Mouse (Mus musculus) G1E (cell line): ENCODE results near the gene Gapvd1. TPM values are rescaled to one million over a fixed set of nuclear protein-coding genes. Genes with fewer than 3 reads are reported as not detected.
"Not testable (repeated sequence)": the region's sequence is repeated elsewhere in the genome, so short reads cannot be mapped to it uniquely, and the experiment has no call there.

Experiments used
- ATAC-seq: 2 replicates; pipeline ENCODE4 v1.8.0; 2016; ENCODE audit warnings: mild to moderate bottlenecking; ENCODE audit not compliant: insufficient number of reproducible peaks, poor library complexity, low FRiP score, severe bottlenecking; ENCODE audit errors: extremely low read depth
- DNase-seq: peaks from one replicate; pipeline ENCODE4 v3.0.0; 2012; ENCODE audit warnings: low spot score
- H3K27me3 ChIP-seq: 2 replicates; pipeline ENCODE4 v1.6.1; 2012; ENCODE audit warnings: mild to moderate bottlenecking, low read length, inconsistent platforms; ENCODE audit not compliant: insufficient read depth
- H3K36me3 ChIP-seq: replicated peaks from 2 replicates; pipeline ENCODE3; 2012; ENCODE audit warnings: mild to moderate bottlenecking, inconsistent platforms
- H3K4me1 ChIP-seq: 2 replicates; pipeline ENCODE4 v1.6.1; 2012; ENCODE audit warnings: low read depth, low read length, inconsistent platforms, mixed read lengths; ENCODE audit not compliant: insufficient read depth
- H3K4me3 ChIP-seq: 2 replicates; pipeline ENCODE4 v1.5.1; 2012; ENCODE audit warnings: low read depth, mild to moderate bottlenecking, inconsistent platforms, low read length, moderate library complexity, mixed read lengths
- H3K9me3 ChIP-seq: replicated peaks from 2 replicates; pipeline ENCODE4 v1.6.1; 2012; ENCODE audit warnings: inconsistent platforms
- CTCF ChIP-seq: IDR thresholded peaks from 2 replicates; pipeline ENCODE4 v1.5.1; 2012; ENCODE audit warnings: low read depth, low read length, inconsistent platforms, mixed read lengths
- GATA1 ChIP-seq: IDR thresholded peaks from 2 replicates; pipeline ENCODE4 v1.6.1; 2012; ENCODE audit warnings: borderline replicate concordance, low read length, inconsistent platforms, mixed read lengths
- GATA2 ChIP-seq: IDR thresholded peaks from 2 replicates; pipeline ENCODE4 v1.6.1; 2012; ENCODE audit warnings: low read depth, low read length, inconsistent platforms, borderline replicate concordance
- POLR2AphosphoS5 ChIP-seq: IDR thresholded peaks from 2 replicates; pipeline ENCODE4 v1.6.1; 2012; ENCODE audit warnings: low read depth, low read length, inconsistent platforms; ENCODE audit not compliant: insufficient replicate concordance
- TAL1 ChIP-seq: conservative IDR thresholded peaks from 2 replicates; pipeline ENCODE4 v1.6.1; 2012; ENCODE audit warnings: low read depth, low read length, inconsistent platforms, mixed read lengths
- polyA plus RNA-seq: library from polyadenylated mRNA; stranded (reverse); fragments of >175 nt; gene quantifications from 2 replicates; pipeline ENCODE4 v1.2.3, GENCODE M21; 2012
- total RNA-seq, 2 experiments: library from RNA; stranded (forward) in 1 of 2; stranded (reverse) in 1 of 2; fragments of 200-1000 nt in 1 of 2; fragments of >200 nt in 1 of 2; fragmentation: Nextera tagmentation in 1 of 2; gene quantifications; 2 replicates each; pipeline ENCODE4 v1.2.3; 2014 to 2017

Gene Gapvd1
- total and polyA plus RNA-seq, 3 experiments, result 23.5 to 102 (median 95.0) TPM

GRCm38 (mm10) chr2:34800371-34800770 is 45.3 kb upstream of the Gapvd1 start:
- ATAC-seq (no peak), DNase-seq (no peak)
- peaks cover 45% of the 10 kb centered on the region for H3K4me1 ChIP-seq
- TF ChIP-seq CTCF, result no peak
- peaks cover 40% of the 10 kb centered on the region for H3K36me3 ChIP-seq
- H3K27me3 ChIP-seq, result no peaks in the 10 kb centered on the region
- H3K4me3 ChIP-seq, result peak overlapping the region; percentile 87; the same call in 1 of the 2 replicates
- no peaks in the 10 kb centered on the region for H3K9me3 ChIP-seq

- ATAC-seq (peak; percentile 75), DNase-seq (peak; percentile 81)
- Histone ChIP-seq H3K4me1 (peaks cover 38% of the 10 kb centered on the region), H3K4me3 (peak within 1 kb of the TSS; percentile 87), H3K27me3 (no peaks in the 10 kb centered on the region), H3K9me3 (peaks cover under 1% of the 10 kb centered on the region), H3K36me3 (peaks cover 43% of the 10 kb centered on the region)
- TF ChIP-seq GATA1, result no peak
- TF ChIP-seq POLR2AphosphoS5, result no peak
- no peak for TF ChIP-seq GATA2
- no peak for TF ChIP-seq TAL1
- TF ChIP-seq CTCF, result no peak
Measured at GRCm38 (mm10) chr2:34799357-34800256, 44.6 kb upstream of the Gapvd1 start, which contains the start of gene Rabepk. TSS of gene Rabepk (minus strand) at chr2:34799912.

GRCm38 (mm10) chr2:34795426-34795825 is 40.4 kb upstream of the Gapvd1 start:
- peaks cover 11% of the 10 kb centered on the region for H3K9me3 ChIP-seq
- H3K27me3 ChIP-seq, result no peaks in the 10 kb centered on the region
- ATAC-seq (no peak), DNase-seq (no peak)
- peaks cover 67% of the 10 kb centered on the region for H3K36me3 ChIP-seq
- H3K4me1 ChIP-seq, result peaks cover 26% of the 10 kb centered on the region
- no peak overlapping the region for H3K4me3 ChIP-seq
- TF ChIP-seq CTCF (no peak), POLR2AphosphoS5 (no peak), GATA1 (no peak), TAL1 (no peak), GATA2 (no peak)

GRCm38 (mm10) chr2:34794511-34794910 is 39.5 kb upstream of the Gapvd1 start:
- ATAC-seq (no peak), DNase-seq (no peak)
- Histone ChIP-seq H3K4me1 (peaks cover 22% of the 10 kb centered on the region), H3K9me3 (peaks cover 11% of the 10 kb centered on the region), H3K4me3 (no peak overlapping the region), H3K36me3 (peaks cover 75% of the 10 kb centered on the region), H3K27me3 (no peaks in the 10 kb centered on the region)
- TF ChIP-seq GATA1 (no peak), GATA2 (no peak), TAL1 (no peak), CTCF (no peak), POLR2AphosphoS5 (no peak)

- ATAC-seq, H3K4me3 ChIP-seq, DNase-seq, H3K27me3 ChIP-seq: not testable (repeated sequence)
- H3K36me3 ChIP-seq, result peaks cover 85% of the 10 kb centered on the region
- H3K9me3 ChIP-seq, result peaks cover 11% of the 10 kb centered on the region
- H3K4me1 ChIP-seq, result peaks cover 12% of the 10 kb centered on the region
Measured at GRCm38 (mm10) chr2:34792543-34792942, 37.5 kb upstream of the Gapvd1 start.

GRCm38 (mm10) chr2:34790282-34790681 is 35.2 kb upstream of the Gapvd1 start:
- TF ChIP-seq CTCF, result no peak
- TF ChIP-seq GATA2, result no peak
- TF ChIP-seq POLR2AphosphoS5, result no peak
- TF ChIP-seq GATA1, result no peak
- no peak for TF ChIP-seq TAL1
- peaks cover 11% of the 10 kb centered on the region for H3K9me3 ChIP-seq
- H3K27me3 ChIP-seq, result no peaks in the 10 kb centered on the region
- ATAC-seq (no peak), DNase-seq (no peak)
- H3K4me3 ChIP-seq, result no peak overlapping the region
- H3K4me1 ChIP-seq, result peaks cover 13% of the 10 kb centered on the region
- peaks cover 86% of the 10 kb centered on the region for H3K36me3 ChIP-seq

GRCm38 (mm10) chr2:34784085-34784484 is 29.1 kb upstream of the Gapvd1 start:
- Histone ChIP-seq H3K36me3 (peaks cover 91% of the 10 kb centered on the region), H3K4me1 (peaks cover 45% of the 10 kb centered on the region), H3K27me3 (no peaks in the 10 kb centered on the region), H3K4me3 (no peak overlapping the region), H3K9me3 (no peaks in the 10 kb centered on the region)
- no peak for ATAC-seq
- TF ChIP-seq CTCF (peak; percentile 63), TAL1 (no peak)
- no peak for DNase-seq
